ENCODE assay signal across 34 mouse cellular contexts in genomic region chr5:102563971-102564370, GRCm38 (mm10).
"Had no signal": no experiment of that assay in that cellular context is flagged by ENCODE, and none has a peak within 500 bp of the region (broad histone marks: within the 10 kb centered on the region; RNA-seq: fewer than 3 reads in every experiment).

No protein-coding gene starts in this region.

- H3K9me3 ChIP-seq: heart, embryonic 12.5 days; heart, embryonic 13.5 days; heart, embryonic 15.5 days; hindbrain, embryonic 10.5 days; hindbrain, embryonic 12.5 days; hindbrain, embryonic 13.5 days; hindbrain, embryonic 15.5 days; intestine, embryonic 15.5 days; kidney, embryonic 15.5 days had no signal

- H3K9ac ChIP-seq: heart, embryonic 12.5 days; heart, embryonic 13.5 days; heart, embryonic 15.5 days; hindbrain, embryonic 12.5 days; hindbrain, embryonic 13.5 days; hindbrain, embryonic 14.5 days; hindbrain, embryonic 15.5 days; intestine, embryonic 15.5 days; kidney, embryonic 15.5 days had no signal

- H3K4me2 ChIP-seq: heart, embryonic 11.5 days; heart, embryonic 12.5 days; heart, embryonic 13.5 days; heart, embryonic 15.5 days; hindbrain, embryonic 12.5 days; hindbrain, embryonic 13.5 days; hindbrain, embryonic 14.5 days; hindbrain, embryonic 15.5 days; intestine, embryonic 15.5 days; kidney, embryonic 15.5 days had no signal

- H3K27me3 ChIP-seq: heart, embryonic 12.5 days; heart, embryonic 13.5 days; heart, embryonic 15.5 days; hindbrain, embryonic 12.5 days; hindbrain, embryonic 13.5 days; hindbrain, embryonic 15.5 days; intestine, embryonic 15.5 days; kidney, embryonic 15.5 days had no signal

- ATAC-seq: hindbrain, embryonic 16.5 days; hindbrain, postnatal 0 days; inflammation-experienced regulatory T-cells, adult 6 months; intestine, embryonic 15.5 days; intestine, embryonic 16.5 days; intestine, postnatal 0 days had no signal

- H3K27ac ChIP-seq: heart, embryonic 13.5 days; heart, embryonic 15.5 days; hindbrain, embryonic 10.5 days; hindbrain, embryonic 12.5 days; hindbrain, embryonic 13.5 days; hindbrain, embryonic 14.5 days; hindbrain, embryonic 15.5 days; hindbrain, postnatal 0 days; intestine, embryonic 15.5 days; kidney, embryonic 15.5 days; kidney, postnatal 0 days; layer of hippocampus, adult 2 months; left cerebral cortex, adult 2 months had no signal

- H3K36me3 ChIP-seq: heart, embryonic 12.5 days; heart, embryonic 13.5 days; heart, embryonic 15.5 days; hindbrain, embryonic 10.5 days; hindbrain, embryonic 12.5 days; hindbrain, embryonic 13.5 days; hindbrain, embryonic 15.5 days; intestine, embryonic 15.5 days; kidney, embryonic 15.5 days had no signal

- H3K4me3 ChIP-seq: heart, embryonic 12.5 days; heart, embryonic 13.5 days; heart, embryonic 15.5 days; hindbrain, embryonic 10.5 days; hindbrain, embryonic 12.5 days; hindbrain, embryonic 13.5 days; hindbrain, embryonic 15.5 days; intestine, embryonic 15.5 days; kidney, embryonic 15.5 days; layer of hippocampus, adult 2 months; left cerebral cortex, adult 2 months had no signal

- H3K4me1 ChIP-seq: heart, embryonic 12.5 days; heart, embryonic 13.5 days; heart, embryonic 15.5 days; intestine, embryonic 15.5 days; kidney, embryonic 15.5 days had no signal

- DNase-seq: heart, postnatal 14 days; heart, postnatal 36 days; heart, postnatal 4 days; kidney, adult 11 months; kidney, adult 18-20 months; kidney, adult 2 months; kidney, adult 8-10 months; kidney, adult 9 months; kidney, postnatal 10 days; kidney, postnatal 14 days; kidney, postnatal 25 days; kidney, postnatal 36 days; kidney, postnatal 4 days; layer of hippocampus, adult 9-11 months; layer of hippocampus, postnatal 36 days had no signal
